Mouse (Mus musculus) brain, embryonic 14.5 days (tissue): Measurements from ENCODE around the gene Pdxdc1. TPM values are rescaled to one million over a fixed set of nuclear protein-coding genes. Genes with fewer than 3 reads are reported as not detected.
"Not testable (repeated sequence)": the region's sequence is repeated elsewhere in the genome, so short reads cannot be mapped to it uniquely, and the experiment has no call there.

ENCODE experiments used
- DNase-seq: peaks from one replicate; pipeline ENCODE4 v3.0.0-alpha.2; 2011; ENCODE audit warnings: low read depth
- CTCF ChIP-seq: fragments of 200-500 bp; IDR thresholded peaks from 2 replicates; pipeline ENCODE4 v1.5.1; 2012; ENCODE audit warnings: inconsistent platforms, mild to moderate bottlenecking, moderate library complexity, borderline replicate concordance; ENCODE audit not compliant: insufficient read depth, insufficient read length; ENCODE audit errors: extremely low read depth
- POLR2A ChIP-seq: fragments of 200-500 bp; IDR thresholded peaks from 2 replicates; pipeline ENCODE4 v1.6.1; 2012; ENCODE audit warnings: mild to moderate bottlenecking, inconsistent platforms, borderline replicate concordance; ENCODE audit not compliant: poor library complexity, insufficient read depth, insufficient read length, severe bottlenecking; ENCODE audit errors: extremely low read depth
- polyA plus RNA-seq: library from polyadenylated mRNA; depleted of rRNA; stranded (reverse); fragments of >200 nt; gene quantifications from 2 replicates; pipeline ENCODE4 v1.2.3, GENCODE M21; 2012; rRNA removed

The Pdxdc1 gene
- polyA plus RNA-seq: 45.8 and 57.9 TPM in 2 replicates

DNA sequence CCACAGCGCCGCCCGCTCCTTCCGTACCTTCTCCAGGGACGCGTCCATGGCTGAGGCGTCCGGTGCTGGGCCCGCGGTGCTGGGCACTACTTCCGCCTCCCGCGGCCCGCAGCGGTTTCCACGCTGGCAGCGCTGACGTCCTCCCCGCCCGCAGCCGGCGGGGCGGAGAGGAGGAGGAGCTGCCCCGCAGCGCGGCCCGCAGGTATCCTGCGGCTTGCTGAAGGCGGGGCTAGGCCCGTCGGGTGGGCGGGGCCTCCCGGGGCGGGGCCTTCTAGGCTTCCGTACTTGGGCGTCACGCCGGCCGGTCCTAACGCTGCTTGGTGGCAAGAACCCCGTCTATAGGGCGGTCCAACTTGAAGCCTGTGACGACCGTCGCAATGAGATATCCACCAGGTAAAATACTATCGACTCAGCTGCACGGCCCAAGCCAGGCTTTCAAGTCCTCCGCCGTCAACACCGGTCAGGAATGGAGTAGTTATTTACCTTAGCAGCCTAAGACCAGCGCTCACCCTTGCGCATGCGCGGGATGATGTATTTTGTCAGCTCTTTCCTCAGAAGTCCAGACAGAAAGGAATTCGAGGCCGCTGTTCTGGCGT, at the start of gene Pdxdc1, which contains the start of gene Mpv17l:
Pdxdc1 (minus strand) TSS at position 244 of the 596 bp plus-strand sequence.
Mpv17l (plus strand) TSS at position 274 of the 596 bp plus-strand sequence.
- peak; percentile 99 for DNase-seq
- TF ChIP-seq CTCF (no peak), POLR2A (peak; percentile 58)

- no peak for DNase-seq
- no peak for TF ChIP-seq CTCF
- TF ChIP-seq POLR2A: no peak
Measured at GRCm38 (mm10) chr16:13951245-13951644, 48.3 kb upstream of the Pdxdc1 start.

- no peak for TF ChIP-seq POLR2A
- TF ChIP-seq CTCF: no peak
Measured at GRCm38 (mm10) chr16:13946306-13946705, 43.4 kb upstream of the Pdxdc1 start.

DNA sequence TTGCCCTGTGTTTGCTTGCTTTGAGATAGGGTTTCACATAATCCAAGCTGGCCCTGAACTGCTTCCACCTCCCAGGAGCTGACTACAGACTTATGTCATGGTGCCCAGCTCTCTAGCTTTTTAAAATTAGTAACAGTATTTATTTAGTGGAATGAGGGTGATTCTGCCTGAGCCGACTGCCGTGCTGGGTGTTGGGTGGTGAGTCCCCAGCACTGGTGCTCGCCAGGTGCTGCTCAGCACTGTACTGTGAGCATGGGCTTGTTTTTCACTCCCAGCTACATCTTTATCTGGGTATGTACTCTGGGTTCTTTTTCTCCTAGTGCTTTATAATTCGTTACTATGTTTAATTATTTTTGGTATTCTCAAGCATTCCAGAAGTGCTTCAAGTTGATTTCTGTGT, 42.2 kb upstream of the Pdxdc1 start:
- TF ChIP-seq CTCF (no peak), POLR2A (no peak)
- DNase-seq: no peak

More at GRCm38 (mm10) chr16:13946306-13946705, 43.4 kb upstream of the Pdxdc1 start:
- no peak for DNase-seq

DNA sequence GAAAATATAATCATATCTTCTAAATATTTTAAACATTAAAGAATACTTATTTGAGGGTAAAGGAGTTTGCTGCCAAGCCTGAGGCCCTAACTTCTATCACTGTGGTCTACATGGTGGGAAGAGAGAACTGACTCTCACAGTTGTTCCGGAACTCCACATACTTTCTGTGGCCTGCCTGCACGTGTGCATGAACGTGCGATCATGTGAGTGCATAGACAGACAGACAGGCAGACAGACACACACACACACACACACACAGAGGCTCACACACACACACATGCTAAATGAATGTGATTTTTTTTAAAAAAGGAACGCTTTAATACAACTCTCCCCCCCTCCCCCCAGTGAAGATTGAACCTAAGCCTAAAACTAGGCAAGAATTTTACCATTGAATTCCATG, 41.8 kb upstream of the Pdxdc1 start:
- no peak for TF ChIP-seq CTCF
- no peak for TF ChIP-seq POLR2A
- DNase-seq: no peak

DNA sequence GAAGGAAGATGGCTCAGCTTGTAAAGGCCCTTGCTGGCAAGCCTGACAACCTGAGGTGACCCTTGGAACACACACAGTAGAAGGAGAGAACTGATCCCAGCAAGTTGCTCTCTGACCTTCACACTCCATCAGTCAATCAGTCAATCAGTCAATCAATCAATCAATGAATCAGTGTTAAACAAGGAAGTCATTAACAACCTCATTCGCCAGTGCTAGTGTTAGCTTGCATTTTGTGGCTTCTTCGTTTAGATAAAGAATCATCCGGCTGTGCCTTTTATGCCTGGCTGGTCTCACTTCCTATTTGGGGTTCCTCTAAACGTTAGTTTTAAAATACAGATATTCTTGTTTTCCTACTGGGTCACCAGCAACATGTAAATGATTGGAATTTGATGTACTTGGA, 41.2 kb upstream of the Pdxdc1 start:
- TF ChIP-seq POLR2A: no peak
- no peak for TF ChIP-seq CTCF
- no peak for DNase-seq

DNA sequence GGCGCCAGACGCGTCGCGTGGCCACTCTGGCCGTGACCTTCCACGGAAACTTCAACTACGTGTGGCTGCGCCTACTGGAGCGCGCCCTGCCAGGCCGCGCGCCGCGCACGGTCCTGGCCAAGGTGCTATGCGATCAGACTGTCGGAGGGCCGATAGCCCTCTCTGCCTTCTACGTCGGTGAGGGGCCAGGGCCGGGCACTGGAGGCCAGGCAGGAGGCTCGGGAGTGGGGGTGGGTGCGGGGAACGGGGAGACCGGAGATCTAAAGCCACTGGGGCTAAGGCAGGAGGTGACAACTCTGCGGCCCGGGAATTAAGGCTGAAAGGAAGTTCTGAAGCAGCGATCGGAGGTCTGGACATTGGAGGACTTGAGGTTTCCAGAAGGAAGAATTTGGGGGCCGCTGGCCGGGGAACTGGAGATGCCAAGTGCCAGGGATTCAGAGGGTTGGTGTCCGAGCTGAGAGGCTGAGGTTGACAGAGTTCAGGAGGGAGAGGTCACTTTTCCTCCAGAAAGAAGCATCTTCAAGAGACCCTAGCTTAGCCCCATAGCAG, 38.0 kb upstream of the Pdxdc1 start:
- TF ChIP-seq CTCF (no peak), POLR2A (no peak)
- DNase-seq: no peak

- DNase-seq: peak; percentile 91
- TF ChIP-seq CTCF (no peak), POLR2A (no peak)
Measured at GRCm38 (mm10) chr16:13940139-13940846, 37.4 kb upstream of the Pdxdc1 start.

- TF ChIP-seq POLR2A (no peak), CTCF (no peak)
- DNase-seq: no peak
Measured at GRCm38 (mm10) chr16:13927456-13928075, 24.6 kb upstream of the Pdxdc1 start.

GRCm38 (mm10) chr16:13922966-13923365, 20.0 kb upstream of the Pdxdc1 start:
- DNase-seq: not testable (repeated sequence)

DNA sequence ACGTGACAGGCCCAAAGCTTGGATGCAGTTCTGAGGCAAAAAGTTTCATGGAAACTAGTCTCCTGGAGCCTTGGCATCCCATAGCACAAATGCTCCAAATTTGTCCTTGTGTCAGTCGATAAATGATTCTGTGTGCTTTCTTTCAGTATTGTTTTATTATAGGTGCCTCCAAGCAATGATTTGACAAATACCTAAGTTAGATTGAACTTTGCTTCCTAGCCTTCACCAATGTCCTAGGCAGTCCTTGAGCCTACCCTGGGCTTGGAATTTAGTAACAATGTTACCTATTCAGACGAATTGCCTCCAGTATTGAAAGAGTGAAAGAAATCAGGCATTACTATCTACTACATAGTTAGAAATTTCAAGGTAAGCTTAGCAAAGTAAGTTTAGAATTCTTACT, 19.6 kb upstream of the Pdxdc1 start:
- DNase-seq: not testable (repeated sequence)

GRCm38 (mm10) chr16:13921781-13922180, 18.9 kb upstream of the Pdxdc1 start:
- TF ChIP-seq CTCF (no peak), POLR2A (no peak)

More at GRCm38 (mm10) chr16:13921781-13922180, 18.9 kb upstream of the Pdxdc1 start:
- no peak for DNase-seq
